Mouse (Mus musculus) skeletal muscle tissue, postnatal 0 days (tissue): ENCODE data around the gene Gm12355. TPM values are rescaled to one million over a fixed set of nuclear protein-coding genes. Genes with fewer than 3 reads are reported as not detected.

Experiments
- polyA plus RNA-seq: library from polyadenylated mRNA; unstranded; fragments of >200 nt; fragmentation: Nextera tagmentation; extraction: Ambion mirVana; gene quantifications from 2 replicates; pipeline ENCODE4 v1.2.1, GENCODE M21; 2015

Gene Gm12355
- 0.40 TPM in 1 of 2 replicates, not detected in the other for polyA plus RNA-seq

DNA sequence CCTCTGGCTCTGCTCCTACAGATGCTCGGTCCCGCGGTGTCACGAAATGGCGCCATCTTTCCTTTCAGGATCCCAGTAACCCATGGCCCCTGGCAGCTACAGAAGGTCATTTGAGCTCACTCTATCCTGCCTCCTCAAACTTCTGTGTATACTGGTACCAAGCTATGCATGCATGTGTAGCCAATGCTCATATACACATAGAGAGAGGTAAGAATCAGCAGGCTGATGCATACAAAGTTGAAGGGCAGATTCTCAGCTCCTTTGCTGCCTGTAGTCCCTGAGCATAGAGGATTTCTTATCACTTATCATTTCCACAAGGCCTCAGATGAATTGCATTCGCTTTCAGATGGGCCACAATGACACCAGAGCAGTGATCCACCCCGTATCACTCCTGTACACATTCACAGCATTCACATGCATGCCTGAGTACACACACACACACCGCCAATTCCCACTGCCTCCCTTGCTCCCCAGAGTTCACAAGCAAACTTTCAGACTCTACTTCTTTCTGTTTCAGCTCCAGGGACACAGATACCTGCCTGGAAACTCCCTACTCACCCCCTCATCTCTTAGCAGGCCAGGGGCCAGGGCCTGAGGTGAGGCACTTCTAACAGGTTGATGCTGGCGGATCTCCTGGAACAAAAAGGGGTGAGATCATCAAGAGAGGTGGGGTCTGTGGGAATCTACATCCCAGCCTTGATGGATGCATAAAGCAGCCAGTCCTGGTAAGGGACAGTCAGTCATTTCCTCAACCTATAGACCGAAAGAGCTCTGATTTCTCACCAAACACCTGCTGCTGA, at the start of gene Gm12355, which contains the start of gene Gsdma3:
Gene Gm12355, minus strand, starts transcription at position 51 of the 800 bp plus-strand sequence.
Gene Gsdma3, plus strand, starts transcription at position 750 of the 800 bp plus-strand sequence.

DNA sequence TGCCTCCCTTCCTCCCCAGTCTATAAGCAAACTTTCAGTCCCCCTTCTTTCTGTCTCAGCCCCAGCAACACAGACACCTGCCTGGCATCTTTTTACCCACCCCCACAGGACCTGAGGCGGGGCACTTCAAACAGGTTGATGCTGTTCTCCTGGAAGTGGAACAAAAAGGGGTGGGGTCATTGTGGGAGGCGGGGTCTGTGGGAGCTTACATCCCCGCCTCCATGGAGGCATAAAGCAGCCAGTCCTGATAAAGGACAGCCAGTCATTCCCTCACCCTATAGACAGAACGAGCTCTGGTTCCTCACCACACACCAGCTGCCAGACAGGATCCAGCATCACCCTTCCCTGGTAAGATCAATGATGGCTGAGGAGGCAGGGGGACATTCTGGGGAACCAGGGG, 38.6 kb upstream of the Gm12355 start, which contains the start of gene Gsdma:
Gene Gsdma, plus strand, starts transcription at position 261 of the 400 bp plus-strand sequence.

DNA sequence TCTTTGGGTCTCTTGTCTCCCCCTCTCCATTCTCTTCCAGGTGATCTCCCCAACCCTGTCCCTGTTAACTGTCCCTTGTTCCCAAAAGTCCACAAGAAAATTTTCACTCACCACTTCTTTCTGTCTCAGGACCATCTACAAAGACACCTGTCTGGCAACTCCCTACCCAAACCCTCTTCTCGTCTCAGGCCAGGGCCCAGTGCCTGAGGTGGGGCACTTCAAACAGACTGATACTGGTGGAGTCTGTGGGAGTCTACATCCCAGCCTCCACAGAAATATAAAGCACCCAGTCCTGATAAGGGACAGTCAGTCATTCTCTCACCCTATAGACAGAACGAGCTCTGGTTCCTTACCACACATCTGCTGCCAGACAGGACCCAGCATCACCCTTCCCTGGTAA, 21.0 kb upstream of the Gm12355 start, which contains the start of gene Gsdma2:
Gene Gsdma2, plus strand, starts transcription at position 301 of the 400 bp plus-strand sequence.

DNA sequence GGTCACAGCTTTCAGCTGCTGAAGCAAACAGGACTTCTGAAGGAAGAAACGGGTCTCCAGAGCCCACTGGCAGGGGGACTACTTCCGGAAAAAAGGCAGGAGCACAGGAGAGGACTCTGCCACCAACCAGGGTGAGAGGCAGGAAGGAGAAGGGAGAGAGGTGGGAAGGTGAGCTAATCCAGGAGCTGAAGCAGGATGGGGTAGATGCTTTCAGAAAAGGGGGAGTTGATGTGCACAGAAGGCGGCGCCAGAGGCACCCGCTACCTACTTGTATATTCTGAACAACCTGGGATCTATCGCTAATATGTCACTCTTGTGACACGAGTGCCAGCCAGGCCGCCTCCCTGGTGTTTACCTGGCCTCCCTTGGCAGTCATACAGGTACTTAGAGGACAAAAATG, 27.5 kb downstream of the Gm12355 start, which contains the start of gene Lrrc3c:
Gene Lrrc3c, plus strand, starts transcription at position 301 of the 400 bp plus-strand sequence.

DNA sequence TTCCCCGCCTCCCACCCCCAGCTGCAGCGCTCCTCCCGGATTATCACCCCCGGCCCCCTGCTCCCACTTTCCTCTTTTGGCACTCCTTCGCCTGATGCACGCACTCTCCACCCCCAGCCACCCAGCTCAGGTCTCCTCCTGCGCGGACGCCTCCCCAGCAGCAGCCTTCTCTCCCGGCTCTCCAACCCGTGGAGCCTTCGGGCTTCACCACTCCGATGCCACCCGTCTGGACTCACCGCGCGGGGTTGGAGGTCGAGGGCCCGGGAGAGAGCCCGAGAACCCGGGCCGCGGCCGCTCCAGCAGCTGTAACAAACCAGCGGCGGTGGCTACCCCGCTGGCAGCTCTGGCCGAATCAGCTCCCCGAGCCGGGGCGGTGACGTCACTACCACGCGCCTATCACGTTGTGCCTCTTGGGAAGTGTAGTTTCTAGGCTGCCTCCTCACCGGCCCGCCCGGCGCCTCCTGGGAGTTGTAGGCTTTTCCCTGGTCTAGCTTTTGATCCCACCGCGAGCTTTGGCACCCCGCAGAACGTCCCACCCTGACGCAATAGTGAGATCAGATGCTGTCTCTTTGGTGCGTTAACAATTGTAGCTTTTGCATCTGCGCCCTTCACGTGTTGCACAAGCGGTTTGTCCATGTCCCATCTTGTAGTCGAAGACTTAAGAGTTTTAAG, 38.4 kb downstream of the Gm12355 start, which contains the start of gene Ormdl3:
Gene Ormdl3, minus strand, starts transcription at position 477 of the 672 bp plus-strand sequence.

Other genes with a start within 250 kb of the Gm12355 start
- gene Tcap, start 241.8 kb downstream of the Gm12355 start, polyA plus RNA-seq = 604 and 677 TPM in 2 replicates
- 0.18 and 0.28 TPM in 2 replicates for gene Pnmt, start 239.2 kb downstream of the Gm12355 start, polyA plus RNA-seq
- 4.1 and 4.3 TPM in 2 replicates for gene Pgap3, start 225.2 kb downstream of the Gm12355 start, polyA plus RNA-seq
- 13.4 and 15.9 TPM in 2 replicates for gene Erbb2, start 213.2 kb downstream of the Gm12355 start, polyA plus RNA-seq
- 46.4 and 58.6 TPM in 2 replicates for gene Mien1, start 186.7 kb downstream of the Gm12355 start, polyA plus RNA-seq
- gene Grb7, start 179.3 kb downstream of the Gm12355 start, polyA plus RNA-seq = 0.27 TPM in 1 of 2 replicates, not detected in the other
- gene Ikzf3, start 79.6 kb downstream of the Gm12355 start, polyA plus RNA-seq = 0.13 and 0.28 TPM in 2 replicates
- 0.21 and 0.23 TPM in 2 replicates for gene Zpbp2, start 74.6 kb downstream of the Gm12355 start, polyA plus RNA-seq
- gene Ormdl3, start 38.3 kb downstream of the Gm12355 start, polyA plus RNA-seq = 34.8 and 60.2 TPM in 2 replicates
- gene Lrrc3c, start 27.4 kb downstream of the Gm12355 start, polyA plus RNA-seq = not detected in 2 replicates
- gene Gsdma3, start 699 bp upstream of the Gm12355 start, polyA plus RNA-seq = not detected in 2 replicates
- not detected in 2 replicates for gene Gsdma2, start 21.1 kb upstream of the Gm12355 start, polyA plus RNA-seq
- 1.4 TPM in 1 of 2 replicates, not detected in the other for gene Gsdma, start 38.7 kb upstream of the Gm12355 start, polyA plus RNA-seq
- 148 and 160 TPM in 2 replicates for gene Psmd3, start 56.9 kb upstream of the Gm12355 start, polyA plus RNA-seq
- gene Csf3, start 75.6 kb upstream of the Gm12355 start, polyA plus RNA-seq = not detected in 2 replicates
- gene Med24, start 103.8 kb upstream of the Gm12355 start, polyA plus RNA-seq = 23.4 and 23.6 TPM in 2 replicates
- 39.8 and 45.3 TPM in 2 replicates for gene Thra, start 115.0 kb upstream of the Gm12355 start, polyA plus RNA-seq
- gene Nr1d1, start 149.7 kb upstream of the Gm12355 start, polyA plus RNA-seq = 12.0 and 12.5 TPM in 2 replicates
- gene Msl1, start 169.9 kb upstream of the Gm12355 start, polyA plus RNA-seq = 15.3 TPM in 2 replicates
- gene Casc3, start 179.2 kb upstream of the Gm12355 start, polyA plus RNA-seq = 14.2 and 15.4 TPM in 2 replicates
- 1.3 and 1.8 TPM in 2 replicates for gene Rapgefl1, start 211.1 kb upstream of the Gm12355 start, polyA plus RNA-seq
- gene Wipf2, start 238.0 kb upstream of the Gm12355 start, polyA plus RNA-seq = 1.0 and 1.4 TPM in 2 replicates